Mouse (Mus musculus) liver, embryonic 14.5 days (tissue): ENCODE data around the gene Zcrb1. TPM values are rescaled to one million over a fixed set of nuclear protein-coding genes. Genes with fewer than 3 reads are reported as not detected.

Experiments
- ATAC-seq: fragments of 200-750 bp; cut with Nextera tagmentation; 2 replicates; pipeline ENCODE4 v1.8.0; 2017; ENCODE audit warnings: moderate number of reproducible peaks, mild to moderate bottlenecking, moderate library complexity; ENCODE audit not compliant: insufficient read depth
- DNase-seq, 3 experiments: peaks; one replicate each; pipeline ENCODE4 v3.0.0-alpha.2; 2012 to 2013; ENCODE audit warnings: low read depth in 3 of 3, low spot score in 3 of 3
- H3K27ac ChIP-seq: fragments of 300-500 bp; sonication (generic); 2 replicates; pipeline ENCODE4 v1.5.1; 2014; ENCODE audit warnings: moderate library complexity, mild to moderate bottlenecking, control low read depth, inconsistent platforms
- H3K27me3 ChIP-seq: fragments of 300-500 bp; sonication (generic); 2 replicates; pipeline ENCODE4 v1.6.1; 2014; ENCODE audit warnings: mild to moderate bottlenecking, low read length, moderate library complexity; ENCODE audit not compliant: control insufficient read depth, insufficient read depth
- H3K36me3 ChIP-seq: fragments of 300-500 bp; sonication (generic); replicated peaks from 2 replicates; pipeline ENCODE4 v1.6.1; 2014; ENCODE audit warnings: low read depth; ENCODE audit not compliant: control insufficient read depth, insufficient read depth
- H3K4me1 ChIP-seq, 2 experiments: fragments of 200-500 bp in 1 of 2; fragments of 300-500 bp in 1 of 2; sonication (generic) in 1 of 2; replicated peaks; 2 replicates each; pipeline ENCODE4 v1.6.1; 2012 to 2014; ENCODE audit warnings: antibody characterized with exemption in 1 of 2, inconsistent platforms in 1 of 2, low read length in 1 of 2; ENCODE audit not compliant: control insufficient read depth in 2 of 2, insufficient read depth in 2 of 2
- H3K4me2 ChIP-seq: fragments of 300-500 bp; sonication (generic); 2 replicates; pipeline ENCODE4 v1.6.1; 2014; ENCODE audit warnings: low read depth, mild to moderate bottlenecking, control low read depth, moderate library complexity
- H3K4me3 ChIP-seq, 2 experiments: fragments of 200-500 bp in 1 of 2; fragments of 300-500 bp in 1 of 2; sonication (generic) in 1 of 2; 2 replicates each; pipeline ENCODE4 v1.5.1; 2012 to 2014; ENCODE audit warnings: low read depth in 2 of 2, low read length in 2 of 2, mild to moderate bottlenecking in 2 of 2, control low read depth in 1 of 2, inconsistent platforms in 1 of 2, moderate library complexity in 1 of 2; ENCODE audit not compliant: insufficient read depth in 1 of 2
- H3K9ac ChIP-seq: fragments of 300-500 bp; sonication (generic); replicated peaks from 2 replicates; pipeline ENCODE4 v1.6.1; 2014; ENCODE audit warnings: mild to moderate bottlenecking, control low read depth, moderate library complexity
- H3K9me3 ChIP-seq: fragments of 300-500 bp; sonication (generic); 2 replicates; pipeline ENCODE4 v1.6.1; 2016; ENCODE audit warnings: low read length, mixed read lengths; ENCODE audit not compliant: control insufficient read depth
- CTCF ChIP-seq: IDR thresholded peaks from 2 replicates; pipeline ENCODE4 v1.5.1; 2016; ENCODE audit warnings: antibody characterized with exemption, low read depth, control low read depth
- EP300 ChIP-seq: IDR thresholded peaks from 2 replicates; pipeline ENCODE4 v1.6.1; 2016; ENCODE audit warnings: antibody characterized with exemption, low read depth
- WGBS: fragments of 180-500 bp; shearing (Covaris S2); extraction: QIAGEN DNeasy Blood & Tissue Kit; methylation state at CpG from one replicate; pipeline ENCODE4 v1.1.7; 2014; ENCODE audit not compliant: insufficient replicate concordance; 5-methylcytosine and 5-hydroxymethylcytosine counted together
- polyA plus RNA-seq, 2 experiments: library from polyadenylated mRNA; depleted of rRNA in 1 of 2; stranded (reverse) in 1 of 2; unstranded in 1 of 2; fragments of >200 nt; fragmentation: Nextera tagmentation in 1 of 2; extraction: Ambion mirVana in 1 of 2; gene quantifications; 2 replicates each; pipeline versions ENCODE4 v1.2.1 to v1.2.3; 2012 to 2014

Gene Zcrb1
- polyA plus RNA-seq, 2 experiments = 44.0 to 64.0 TPM

DNA sequence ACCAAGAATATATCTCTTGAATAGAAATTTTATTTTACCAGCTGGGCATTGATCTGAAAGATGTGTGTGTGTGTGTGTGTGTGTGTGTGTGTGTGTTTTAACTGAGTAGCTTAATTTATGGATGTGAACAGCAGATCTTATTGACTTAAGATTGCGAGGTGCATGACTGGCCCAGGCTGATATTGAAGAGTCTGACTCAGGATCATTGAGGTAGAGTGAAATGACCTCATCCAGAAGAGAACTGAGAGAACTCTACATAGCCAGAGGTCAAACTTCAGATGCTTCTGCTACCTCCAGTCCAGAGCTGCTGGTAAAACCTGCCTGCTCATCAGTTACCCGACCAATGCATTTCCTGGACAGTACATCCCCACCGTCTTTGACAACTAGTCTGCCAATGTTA is 14.3 kb upstream of the Zcrb1 start:
- H3K27me3 ChIP-seq = no peaks in the 10 kb centered on the region
- H3K4me2 ChIP-seq = no peak overlapping the region
- no peak overlapping the region for H3K27ac ChIP-seq
- peaks cover 2% of the 10 kb centered on the region for H3K36me3 ChIP-seq
- no peak for ATAC-seq
- TF ChIP-seq CTCF (no peak), EP300 (no peak)
- no peak overlapping the region for H3K4me3 ChIP-seq
- H3K9ac ChIP-seq = no peak overlapping the region
- no peaks in the 10 kb centered on the region for H3K9me3 ChIP-seq
- no peak for DNase-seq
- 72% methylated on average over 3 of the region's 3 CpGs for WGBS
- H3K4me1 ChIP-seq = no peaks in the 10 kb centered on the region

- Histone ChIP-seq H3K9me3 (no peaks in the 10 kb centered on the region), H3K36me3 (no peaks in the 10 kb centered on the region; the same call in 1 of the 2 replicates), H3K4me3 (no peak overlapping the region), H3K4me1 (peaks cover 0 to 7% of the 10 kb centered on the region in 2 experiments; a peak in 3 of 4 replicates), H3K4me2 (no peak overlapping the region), H3K9ac (no peak overlapping the region), H3K27me3 (no peaks in the 10 kb centered on the region), H3K27ac (no peak overlapping the region)
- DNase-seq (no peak), ATAC-seq (no peak)
- 74% methylated on average over 5 of the region's 5 CpGs for WGBS
- TF ChIP-seq CTCF = no peak
- no peak for TF ChIP-seq EP300
These were observed 8.4 kb upstream of the Zcrb1 start for GRCm38 (mm10) chr15:93406492-93406891.

GRCm38 (mm10) chr15:93405446-93405986 is 7.4 kb upstream of the Zcrb1 start:
- H3K27ac ChIP-seq = no peak overlapping the region
- 74% methylated on average over 7 of the region's 7 CpGs for WGBS
- no peaks in the 10 kb centered on the region for H3K36me3 ChIP-seq
- no peaks in the 10 kb centered on the region for H3K9me3 ChIP-seq
- peaks cover 0 to 12% of the 10 kb centered on the region in 2 experiments; a peak in 3 of 4 replicates for H3K4me1 ChIP-seq
- H3K4me3 ChIP-seq = no peak overlapping the region
- TF ChIP-seq EP300 (no peak), CTCF (no peak)
- H3K4me2 ChIP-seq = no peak overlapping the region
- no peaks in the 10 kb centered on the region for H3K27me3 ChIP-seq
- no peak overlapping the region for H3K9ac ChIP-seq
- no peak for ATAC-seq
- no peak for DNase-seq

DNA sequence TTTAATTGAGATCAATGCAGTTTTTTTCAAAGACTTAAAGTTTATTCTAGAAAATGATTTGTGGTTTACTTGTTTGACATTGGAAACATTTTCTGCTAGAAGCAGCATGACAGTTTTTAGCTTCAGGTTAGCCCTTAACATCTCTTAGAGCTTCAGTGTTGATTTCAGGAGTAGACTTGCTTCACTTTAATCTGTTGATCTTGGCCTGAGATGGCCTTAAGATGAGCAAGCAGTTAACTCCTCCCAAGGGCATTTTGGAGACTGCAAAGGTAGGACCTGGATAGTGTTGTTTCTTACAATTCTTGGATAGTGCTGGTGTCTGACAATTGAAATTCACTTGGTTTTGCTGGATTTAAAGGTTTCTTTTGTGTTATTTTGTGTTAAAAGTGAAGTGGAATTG is 6.7 kb upstream of the Zcrb1 start:
- DNase-seq = no peak
- Histone ChIP-seq H3K4me3 (no peak overlapping the region), H3K27ac (no peak overlapping the region), H3K36me3 (no peaks in the 10 kb centered on the region), H3K9me3 (no peaks in the 10 kb centered on the region), H3K4me1 (peaks cover 1 to 13% of the 10 kb centered on the region in 2 experiments), H3K4me2 (no peak overlapping the region), H3K9ac (no peak overlapping the region), H3K27me3 (no peaks in the 10 kb centered on the region)
- TF ChIP-seq EP300 = no peak
- TF ChIP-seq CTCF = no peak
- no peak for ATAC-seq

DNA sequence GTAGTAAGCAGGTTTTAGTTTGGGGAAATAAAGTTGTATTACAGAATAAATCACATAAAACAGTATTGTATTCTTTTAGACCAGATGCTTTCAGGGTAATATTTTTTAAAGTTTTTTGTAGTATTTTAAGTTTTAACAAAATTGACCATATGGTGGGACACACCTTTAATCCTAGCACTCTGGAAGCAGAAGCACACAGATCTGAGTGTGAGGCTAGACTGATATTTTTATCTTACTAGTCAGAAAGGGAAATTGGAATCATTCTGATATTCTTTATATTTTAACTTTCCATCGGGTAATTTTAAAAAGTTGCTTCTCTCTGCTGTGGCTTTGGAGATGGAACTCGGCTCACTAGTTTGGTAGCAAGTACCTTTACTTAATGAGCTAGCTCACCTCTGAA is 4.6 kb upstream of the Zcrb1 start:
- Histone ChIP-seq H3K36me3 (no peaks in the 10 kb centered on the region), H3K27ac (no peak overlapping the region), H3K4me1 (peaks cover 10 to 18% of the 10 kb centered on the region in 2 experiments), H3K9ac (no peak overlapping the region), H3K27me3 (no peaks in the 10 kb centered on the region), H3K4me2 (no peak overlapping the region), H3K9me3 (no peaks in the 10 kb centered on the region), H3K4me3 (no peak overlapping the region)
- TF ChIP-seq CTCF (no peak), EP300 (no peak)
- WGBS = 64% methylated on average over 2 of the region's 2 CpGs
- ATAC-seq (no peak), DNase-seq (no peak)
